Comparison of ENCODE assay signal across 29 mouse cellular contexts in genomic region chr8:75060815-75061214, GRCm38 (mm10).
"Had no signal": no experiment of that assay in that cellular context is flagged by ENCODE, and none has a peak within 500 bp of the region (broad histone marks: within the 10 kb centered on the region; RNA-seq: fewer than 3 reads in every experiment).

No protein-coding gene starts in this region.

- H3K27ac ChIP-seq: heart, embryonic 13.5 days; heart, embryonic 15.5 days; hindbrain, embryonic 10.5 days; hindbrain, embryonic 12.5 days; hindbrain, embryonic 13.5 days; hindbrain, embryonic 14.5 days; hindbrain, embryonic 15.5 days; hindbrain, postnatal 0 days; intestine, embryonic 15.5 days; kidney, embryonic 15.5 days; kidney, postnatal 0 days; layer of hippocampus, adult 2 months; left cerebral cortex, adult 2 months had no signal

- H3K4me3 ChIP-seq: heart, embryonic 12.5 days; heart, embryonic 13.5 days; heart, embryonic 15.5 days; hindbrain, embryonic 10.5 days; hindbrain, embryonic 12.5 days; hindbrain, embryonic 13.5 days; hindbrain, embryonic 15.5 days; intestine, embryonic 15.5 days; kidney, embryonic 15.5 days; layer of hippocampus, adult 2 months; left cerebral cortex, adult 2 months had no signal

- DNase-seq: heart, postnatal 10 days; heart, postnatal 36 days; heart, postnatal 4 days; kidney, adult 11 months; kidney, adult 18-20 months; kidney, adult 2 months; kidney, adult 8-10 months; kidney, adult 9 months; kidney, postnatal 10 days; kidney, postnatal 14 days; kidney, postnatal 25 days; kidney, postnatal 36 days; kidney, postnatal 4 days; layer of hippocampus, adult 9-11 months; layer of hippocampus, postnatal 36 days had no signal
